11 mouse cellular contexts compared by ENCODE assay signal in genomic region chr11:51658291-51658690, GRCm38 (mm10). TPM values are rescaled to one million over a fixed set of nuclear protein-coding genes. Genes with fewer than 3 reads are reported as not detected.
DNase-seq lines count a peak whose midpoint lies in the region; ATAC-seq lines count a peak whose summit lies in the region.
"Had no signal": no experiment of that assay in that cellular context is flagged by ENCODE, and none has a peak within 500 bp of the region (broad histone marks: within the 10 kb centered on the region; RNA-seq: fewer than 3 reads in every experiment).

No protein-coding gene starts in this region.

- no peak overlapping the region for H3K4me3 ChIP-seq in hindbrain, embryonic 14.5 days (replicated peaks; ENCODE audit: low read length)
- H3K4me3 ChIP-seq in hindbrain, embryonic 16.5 days (ENCODE audit: low read length) = no peak overlapping the region
- H3K4me3 ChIP-seq in midbrain, embryonic 11.5 days (ENCODE audit: low read depth, low read length) = no peak overlapping the region
- H3K4me3 ChIP-seq in midbrain, embryonic 15.5 days = no peak overlapping the region
- no peak overlapping the region for H3K4me3 ChIP-seq in limb, embryonic 11.5 days (ENCODE audit: low read depth, low read length)
- H3K4me3 ChIP-seq: lung, embryonic 15.5 days; midbrain, embryonic 10.5 days; neural tube, embryonic 12.5 days had no signal

- no peak overlapping the region for H3K4me2 ChIP-seq in hindbrain, embryonic 14.5 days (replicated peaks)
- H3K4me2 ChIP-seq in hindbrain, embryonic 16.5 days (ENCODE audit: low read length) = no peak overlapping the region
- H3K4me2 ChIP-seq in midbrain, embryonic 11.5 days = no peak overlapping the region
- no peak overlapping the region for H3K4me2 ChIP-seq in midbrain, embryonic 15.5 days
- H3K4me2 ChIP-seq in limb, embryonic 11.5 days (ENCODE audit: low read depth, severe bottlenecking) = no peak overlapping the region
- H3K4me2 ChIP-seq: lung, embryonic 15.5 days; neural tube, embryonic 12.5 days had no signal

- H3K27me3 ChIP-seq in hindbrain, embryonic 14.5 days (ENCODE audit: control insufficient read depth, insufficient read depth, low read length) = no peaks in the 10 kb centered on the region
- H3K27me3 ChIP-seq in hindbrain, embryonic 16.5 days (replicated peaks; ENCODE audit: control insufficient read depth, insufficient read depth, low read length) = no peaks in the 10 kb centered on the region
- no peaks in the 10 kb centered on the region for H3K27me3 ChIP-seq in midbrain, embryonic 11.5 days (ENCODE audit: control insufficient read depth, insufficient read depth, low read length)
- H3K27me3 ChIP-seq in midbrain, embryonic 15.5 days (replicated peaks) = no peaks in the 10 kb centered on the region
- H3K27me3 ChIP-seq in limb, embryonic 11.5 days (ENCODE audit: control insufficient read depth, insufficient read depth, low read length) = no peaks in the 10 kb centered on the region
- H3K27me3 ChIP-seq: lung, embryonic 15.5 days; neural tube, embryonic 12.5 days had no signal

- 71% methylated on average over 7 of the region's 7 CpGs for WGBS in hindbrain, embryonic 14.5 days
- WGBS in hindbrain, embryonic 16.5 days = 69% methylated on average over 7 of the region's 7 CpGs
- WGBS in midbrain, embryonic 11.5 days = 75% methylated on average over 7 of the region's 7 CpGs
- WGBS in midbrain, embryonic 15.5 days = 67% methylated on average over 7 of the region's 7 CpGs
- WGBS in limb, embryonic 11.5 days = 60% methylated on average over 7 of the region's 7 CpGs

- peak overlapping the region; percentile 61 for H3K27ac ChIP-seq in hindbrain, embryonic 14.5 days
- no peak overlapping the region for H3K27ac ChIP-seq in hindbrain, embryonic 16.5 days (ENCODE audit: low read depth, low read length)
- H3K27ac ChIP-seq in midbrain, embryonic 11.5 days (ENCODE audit: low read depth, low read length) = no peak overlapping the region
- no peak overlapping the region for H3K27ac ChIP-seq in midbrain, embryonic 15.5 days
- 0 out of 2 replicates have a peak overlapping the region, but pooled peaks have one; percentile 36 for H3K27ac ChIP-seq in limb, embryonic 11.5 days (replicated peaks; ENCODE audit: low read depth, low read length)
- H3K27ac ChIP-seq: lung, embryonic 15.5 days; midbrain, embryonic 10.5 days; neural tube, embryonic 12.5 days had no signal

- no peaks in the 10 kb centered on the region for H3K36me3 ChIP-seq in hindbrain, embryonic 14.5 days (replicated peaks; ENCODE audit: control insufficient read depth, insufficient read depth)
- H3K36me3 ChIP-seq in hindbrain, embryonic 16.5 days (ENCODE audit: control insufficient read depth, insufficient read depth, low read length) = no peaks in the 10 kb centered on the region
- no peaks in the 10 kb centered on the region for H3K36me3 ChIP-seq in midbrain, embryonic 11.5 days (ENCODE audit: control insufficient read depth, insufficient read depth, low read length)
- H3K36me3 ChIP-seq in midbrain, embryonic 15.5 days (replicated peaks) = no peaks in the 10 kb centered on the region
- H3K36me3 ChIP-seq in limb, embryonic 11.5 days (ENCODE audit: control insufficient read depth, insufficient read depth, low read length) = no peaks in the 10 kb centered on the region
- H3K36me3 ChIP-seq: lung, embryonic 15.5 days; midbrain, embryonic 10.5 days; neural tube, embryonic 12.5 days had no signal

- H3K4me1 ChIP-seq in hindbrain, embryonic 14.5 days (replicated peaks; ENCODE audit: control insufficient read depth, insufficient read depth, low read length) = no peaks in the 10 kb centered on the region; the same call in 1 of the 2 replicates
- H3K4me1 ChIP-seq in hindbrain, embryonic 16.5 days (ENCODE audit: control insufficient read depth, insufficient read depth, low read depth, low read length) = no peaks in the 10 kb centered on the region; the same call in 1 of the 2 replicates
- H3K4me1 ChIP-seq in midbrain, embryonic 11.5 days (ENCODE audit: control insufficient read depth, insufficient read depth, low read length) = no peaks in the 10 kb centered on the region
- H3K4me1 ChIP-seq in midbrain, embryonic 15.5 days = no peaks in the 10 kb centered on the region
- H3K4me1 ChIP-seq in limb, embryonic 11.5 days (ENCODE audit: control insufficient read depth, insufficient read depth, low read length) = peaks cover 7% of the 10 kb centered on the region; the same call in 1 of the 2 replicates
- H3K4me1 ChIP-seq: midbrain, embryonic 10.5 days; neural tube, embryonic 12.5 days had no signal

- ATAC-seq in hindbrain, embryonic 14.5 days (ENCODE audit: low FRiP score) = no peak
- no peak for ATAC-seq in hindbrain, embryonic 16.5 days
- ATAC-seq in midbrain, embryonic 11.5 days (ENCODE audit: low FRiP score) = no peak
- no peak for ATAC-seq in midbrain, embryonic 15.5 days (replicated peaks)
- ATAC-seq in limb, embryonic 11.5 days (ENCODE audit: insufficient number of reproducible peaks, low FRiP score, low TSS enrichment, low read depth) = no peak

- H3K9ac ChIP-seq in hindbrain, embryonic 14.5 days = no peak overlapping the region
- no peak overlapping the region for H3K9ac ChIP-seq in hindbrain, embryonic 16.5 days (ENCODE audit: low read depth, low read length)
- H3K9ac ChIP-seq in midbrain, embryonic 11.5 days (ENCODE audit: low read length) = no peak overlapping the region
- no peak overlapping the region for H3K9ac ChIP-seq in midbrain, embryonic 15.5 days
- no peak overlapping the region for H3K9ac ChIP-seq in limb, embryonic 11.5 days (ENCODE audit: low read length)
- H3K9ac ChIP-seq: lung, embryonic 15.5 days; neural tube, embryonic 12.5 days had no signal

- no peak for DNase-seq in hindbrain, embryonic 14.5 days (ENCODE audit: low spot score)
- peak; percentile 49 for DNase-seq in midbrain, embryonic 11.5 days (ENCODE audit: low spot score, missing footprints)
- DNase-seq in limb, embryonic 11.5 days (ENCODE audit: low spot score) = no peak
- no peak for DNase-seq in retina, embryonic 14.5 days (ENCODE audit: low spot score)
- no peak for DNase-seq in gastrocnemius, postnatal 10 days
- DNase-seq: cerebellum, postnatal 14 days had no signal

- no peaks in the 10 kb centered on the region for H3K9me3 ChIP-seq in hindbrain, embryonic 14.5 days (ENCODE audit: control insufficient read depth, low read length)
- H3K9me3 ChIP-seq in hindbrain, embryonic 16.5 days (ENCODE audit: control insufficient read depth, low read length) = no peaks in the 10 kb centered on the region
- no peaks in the 10 kb centered on the region for H3K9me3 ChIP-seq in midbrain, embryonic 11.5 days (ENCODE audit: control insufficient read depth, low read length)
- H3K9me3 ChIP-seq in midbrain, embryonic 15.5 days = no peaks in the 10 kb centered on the region
- no peaks in the 10 kb centered on the region for H3K9me3 ChIP-seq in limb, embryonic 11.5 days (ENCODE audit: control insufficient read depth, low read length)
- H3K9me3 ChIP-seq: lung, embryonic 15.5 days; midbrain, embryonic 10.5 days; neural tube, embryonic 12.5 days had no signal

RNA-seq across cellular contexts. Expression of gene D930048N14Rik, which starts 7.5 kb away (rescaled TPM):
- polyA plus RNA-seq in hindbrain, embryonic 14.5 days (2014; fragmentation: Nextera tagmentation; extraction: Ambion mirVana) = 1.1 and 1.2 TPM in 2 replicates
- polyA plus RNA-seq in hindbrain, embryonic 16.5 days (2015; fragmentation: Nextera tagmentation; extraction: Ambion mirVana) = 1.4 and 1.8 TPM in 2 replicates
- polyA plus RNA-seq in midbrain, embryonic 11.5 days (2014; fragmentation: Nextera tagmentation; extraction: Ambion mirVana) = 0.18 and 0.52 TPM in 2 replicates
- 0.91 and 0.94 TPM in 2 replicates for polyA plus RNA-seq in midbrain, embryonic 15.5 days (2015; fragmentation: Nextera tagmentation; extraction: Ambion mirVana)
- polyA plus RNA-seq in limb, embryonic 11.5 days (2014; fragmentation: Nextera tagmentation; extraction: Ambion mirVana) = 2.4 and 2.5 TPM in 2 replicates
- total RNA-seq in gastrocnemius, postnatal 10 days (2021) = 1 to 10 TPM in 1 of 2 experiments, under 1 TPM in 1; 0.52 to 1.1 TPM

RNA-seq across cellular contexts. Expression of gene N4bp3, which starts 7.6 kb away (rescaled TPM):
- 19.9 and 22.4 TPM in 2 replicates for polyA plus RNA-seq in hindbrain, embryonic 14.5 days (2014; fragmentation: Nextera tagmentation; extraction: Ambion mirVana)
- 31.1 and 34.1 TPM in 2 replicates for polyA plus RNA-seq in hindbrain, embryonic 16.5 days (2015; fragmentation: Nextera tagmentation; extraction: Ambion mirVana)
- 6.3 and 9.2 TPM in 2 replicates for polyA plus RNA-seq in midbrain, embryonic 11.5 days (2014; fragmentation: Nextera tagmentation; extraction: Ambion mirVana)
- 20.5 and 21.1 TPM in 2 replicates for polyA plus RNA-seq in midbrain, embryonic 15.5 days (2015; fragmentation: Nextera tagmentation; extraction: Ambion mirVana)
- 14.3 and 18.2 TPM in 2 replicates for polyA plus RNA-seq in limb, embryonic 11.5 days (2014; fragmentation: Nextera tagmentation; extraction: Ambion mirVana)
- 10 to 100 TPM; 12.2 to 15.7 TPM for total RNA-seq in gastrocnemius, postnatal 10 days (2021)

RNA-seq across cellular contexts. Expression of gene Rmnd5b, which starts 22.6 kb away (rescaled TPM):
- 77.7 and 78.4 TPM in 2 replicates for polyA plus RNA-seq in hindbrain, embryonic 14.5 days (2014; fragmentation: Nextera tagmentation; extraction: Ambion mirVana)
- 79.8 and 82.2 TPM in 2 replicates for polyA plus RNA-seq in hindbrain, embryonic 16.5 days (2015; fragmentation: Nextera tagmentation; extraction: Ambion mirVana)
- 40.4 and 41.5 TPM in 2 replicates for polyA plus RNA-seq in midbrain, embryonic 11.5 days (2014; fragmentation: Nextera tagmentation; extraction: Ambion mirVana)
- 83.7 and 89.3 TPM in 2 replicates for polyA plus RNA-seq in midbrain, embryonic 15.5 days (2015; fragmentation: Nextera tagmentation; extraction: Ambion mirVana)
- polyA plus RNA-seq in limb, embryonic 11.5 days (2014; fragmentation: Nextera tagmentation; extraction: Ambion mirVana) = 38.1 and 40.8 TPM in 2 replicates
- total RNA-seq in gastrocnemius, postnatal 10 days (2021) = 10 to 100 TPM; 16.2 to 17.9 TPM

RNA-seq across cellular contexts. Expression of gene 0610009B22Rik, which starts 30.4 kb away (rescaled TPM):
- 97.7 and 107 TPM in 2 replicates for polyA plus RNA-seq in hindbrain, embryonic 14.5 days (2014; fragmentation: Nextera tagmentation; extraction: Ambion mirVana)
- polyA plus RNA-seq in hindbrain, embryonic 16.5 days (2015; fragmentation: Nextera tagmentation; extraction: Ambion mirVana) = 90.0 and 106 TPM in 2 replicates
- 98.9 and 103 TPM in 2 replicates for polyA plus RNA-seq in midbrain, embryonic 11.5 days (2014; fragmentation: Nextera tagmentation; extraction: Ambion mirVana)
- polyA plus RNA-seq in midbrain, embryonic 15.5 days (2015; fragmentation: Nextera tagmentation; extraction: Ambion mirVana) = 81.7 and 86.0 TPM in 2 replicates
- polyA plus RNA-seq in limb, embryonic 11.5 days (2014; fragmentation: Nextera tagmentation; extraction: Ambion mirVana) = 89.1 and 95.4 TPM in 2 replicates
- 10 to 100 TPM; 29.0 to 30.5 TPM for total RNA-seq in gastrocnemius, postnatal 10 days (2021)

RNA-seq across cellular contexts. Expression of gene Nhp2, which starts 38.8 kb away (rescaled TPM):
- 103 and 118 TPM in 2 replicates for polyA plus RNA-seq in hindbrain, embryonic 14.5 days (2014; fragmentation: Nextera tagmentation; extraction: Ambion mirVana)
- 98.4 and 103 TPM in 2 replicates for polyA plus RNA-seq in hindbrain, embryonic 16.5 days (2015; fragmentation: Nextera tagmentation; extraction: Ambion mirVana)
- 152 and 167 TPM in 2 replicates for polyA plus RNA-seq in midbrain, embryonic 11.5 days (2014; fragmentation: Nextera tagmentation; extraction: Ambion mirVana)
- 91.5 and 95.2 TPM in 2 replicates for polyA plus RNA-seq in midbrain, embryonic 15.5 days (2015; fragmentation: Nextera tagmentation; extraction: Ambion mirVana)
- polyA plus RNA-seq in limb, embryonic 11.5 days (2014; fragmentation: Nextera tagmentation; extraction: Ambion mirVana) = 180 and 181 TPM in 2 replicates
- total RNA-seq in gastrocnemius, postnatal 10 days (2021) = 10 to 100 TPM; 37.4 to 39.1 TPM

Comparison
In these comparisons a context has a peak if more than half of its experiments do, and no peak if none do; other contexts are left out.
1. H3K27ac ChIP-seq: peak in hindbrain, embryonic 14.5 days (single experiment) and limb, embryonic 11.5 days (single experiment); none in hindbrain, embryonic 16.5 days (single experiment), midbrain, embryonic 11.5 days (single experiment) and midbrain, embryonic 15.5 days (single experiment).